Mouse (Mus musculus): ENCODE measurements at regions not wholly inside any gene's neighbourhood (a gene's known extent, or its start where the extent isn't known, plus 50 kb on each side); places are given as distances from the start of the nearest gene placed in this dataset.

DNA sequence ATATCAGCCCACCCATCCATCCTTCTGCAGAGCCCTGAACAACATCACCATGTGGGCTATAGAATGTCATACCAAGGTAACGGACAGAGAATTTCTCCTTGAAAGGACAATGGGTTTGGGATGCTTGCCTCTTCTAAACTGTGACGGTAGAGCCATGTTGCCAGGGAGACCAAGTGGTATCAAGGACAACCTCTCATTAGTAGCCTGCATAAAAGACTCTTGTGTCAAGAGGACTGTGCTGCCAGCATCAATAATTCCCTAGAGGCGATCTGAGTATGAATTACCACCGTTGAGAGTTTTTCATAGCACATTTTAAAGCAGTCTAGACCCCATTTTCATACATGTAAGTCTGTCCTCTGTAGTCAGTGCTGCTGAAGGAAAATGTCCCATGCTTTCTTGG, 79.3 kb upstream of the Hpf1 start:
- TF ChIP-seq CTCF (IDR thresholded peaks at IDR 0.05; ENCODE audit: low read depth, low read length) (no peak), GATA1 (IDR thresholded peaks at IDR 0.05; ENCODE audit: borderline replicate concordance, low read length) (no peak), GATA2 (IDR thresholded peaks at IDR 0.05; ENCODE audit: borderline replicate concordance, low read depth, low read length) (no peak)

Data from G1E (cell line).